16 mouse cellular contexts compared by ENCODE assay signal in the genomic region with DNA sequence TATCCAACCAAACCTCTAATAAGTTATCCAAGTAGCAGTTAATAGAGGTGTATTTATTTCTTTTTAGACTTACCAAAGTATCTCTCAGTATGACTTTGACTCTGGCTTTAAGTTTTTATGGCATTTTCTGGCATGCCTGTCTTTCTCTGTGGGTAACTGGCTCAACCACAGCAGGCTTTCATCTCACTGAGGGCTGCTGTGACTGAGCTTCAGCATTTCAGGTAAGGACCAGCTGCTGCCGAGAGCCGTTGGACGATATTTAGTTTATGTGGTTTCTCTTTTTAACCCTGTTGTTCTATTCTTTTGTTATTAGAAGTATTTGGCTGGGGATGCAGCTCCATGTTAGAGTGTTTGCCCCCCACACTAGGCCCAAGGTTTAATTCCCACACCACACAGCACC. TPM values are rescaled to one million over a fixed set of nuclear protein-coding genes. Genes with fewer than 3 reads are reported as not detected.
"Had no signal": no experiment of that assay in that cellular context is flagged by ENCODE, and none has a peak within 500 bp of the region (broad histone marks: within the 10 kb centered on the region; RNA-seq: fewer than 3 reads in every experiment).

No protein-coding gene starts in this region.

- H3K27me3 ChIP-seq: liver, embryonic 13.5 days; liver, embryonic 15.5 days; lung, embryonic 15.5 days; megakaryocyte, embryonic 14.5 days; midbrain, embryonic 13.5 days; midbrain, embryonic 15.5 days; neural tube, embryonic 12.5 days; stomach, embryonic 15.5 days had no signal

- H3K4me1 ChIP-seq: liver, embryonic 15.5 days; lung, embryonic 15.5 days; midbrain, embryonic 13.5 days; midbrain, embryonic 15.5 days; neural tube, embryonic 12.5 days; stomach, embryonic 15.5 days had no signal

- H3K4me3 ChIP-seq: liver, embryonic 13.5 days; liver, embryonic 15.5 days; lung, embryonic 15.5 days; megakaryocyte, embryonic 14.5 days; midbrain, embryonic 13.5 days; midbrain, embryonic 15.5 days; neural tube, embryonic 12.5 days; stomach, embryonic 15.5 days had no signal

- H3K27ac ChIP-seq: liver, embryonic 13.5 days; liver, embryonic 15.5 days; lung, embryonic 15.5 days; macrophage; midbrain, embryonic 13.5 days; midbrain, embryonic 15.5 days; neural tube, embryonic 12.5 days; stomach, embryonic 15.5 days; stomach, postnatal 0 days had no signal

- DNase-seq: liver, embryonic 13.5 days; liver, postnatal 0 days; lung, adult 2 months; lung, postnatal 14 days; lung, postnatal 36 days; right cerebral cortex, postnatal 14 days had no signal

- H3K36me3 ChIP-seq: liver, embryonic 15.5 days; lung, embryonic 15.5 days had no signal

RNA-seq across cellular contexts. Expression of a gene that starts 19.8 kb away (rescaled TPM):
- total RNA-seq: neutrophil, adult 5-6 weeks had no signal
